Mouse (Mus musculus) megakaryocyte, embryonic 14.5 days (primary cell): ENCODE results near the gene Snph.

Experiments used
- FLI1 ChIP-seq: IDR thresholded peaks from 2 replicates; pipeline ENCODE4 v1.6.1; 2012; ENCODE audit warnings: low read length, inconsistent platforms, mixed read lengths
- GATA1 ChIP-seq: IDR thresholded peaks from 3 replicates; pipeline ENCODE4 v1.6.1; 2012; ENCODE audit warnings: mixed read lengths, low read length, inconsistent platforms, borderline replicate concordance

- TF ChIP-seq GATA1 (no peak), FLI1 (no peak)
Measured at GRCm38 (mm10) chr2:151616551-151617329, 15.7 kb downstream of the Snph start.
